Mouse (Mus musculus) left cerebral cortex, adult 2 months (tissue): ENCODE data around the gene Cox11. TPM values are rescaled to one million over a fixed set of nuclear protein-coding genes. Genes with fewer than 3 reads are reported as not detected.
A peak's percentile ranks its signal among the peaks of the same experiment; 100 is the strongest.

Experiments used
- DNase-seq, 2 experiments: peaks; one replicate each; pipeline ENCODE4 v3.0.0; 2021 to 2022; ENCODE audit warnings: low spot score in 2 of 2, mixed read lengths in 1 of 2; ENCODE audit errors: extremely low spot score in 1 of 2
- H3K27ac ChIP-seq: fragments of 200-600 bp; 2 replicates; pipeline ENCODE4 v1.8.1; 2022
- H3K4me3 ChIP-seq: fragments of 200-600 bp; 2 replicates; pipeline ENCODE4 v1.8.1; 2022
- CTCF ChIP-seq: fragments of 200-600 bp; IDR thresholded peaks from 2 replicates; pipeline ENCODE4 v1.8.1; 2022; ENCODE audit warnings: antibody characterized with exemption, mild to moderate bottlenecking, moderate library complexity
- intact Hi-C: fragments of 180-260 bp; cut with DNase I; formaldehyde crosslinking; loops from one replicate; pipeline ENCODE4 v1.15.1; 2025
- total RNA-seq, 2 experiments: library from RNA; stranded (reverse); gene quantifications; 2 replicates each; pipeline ENCODE4 v1.2.3; 2021

The Cox11 gene
- total RNA-seq, 2 experiments from 2014 or later = 26.7 to 32.5 TPM

GRCm38 (mm10) chr11:90687460-90688416 lies 49.8 kb downstream of the Cox11 start, which contains the start of gene Tom1l1:
Tom1l1 (minus strand) TSS chr11:90688366.
- Histone ChIP-seq H3K27ac (peak within 1 kb of the TSS; percentile 78), H3K4me3 (peak within 1 kb of the TSS; percentile 67)
- TF ChIP-seq CTCF = no peak; the same call in 1 of the 2 replicates
- DNase-seq = peak; percentile 85
- intact Hi-C loops = no loop called here

DNA sequence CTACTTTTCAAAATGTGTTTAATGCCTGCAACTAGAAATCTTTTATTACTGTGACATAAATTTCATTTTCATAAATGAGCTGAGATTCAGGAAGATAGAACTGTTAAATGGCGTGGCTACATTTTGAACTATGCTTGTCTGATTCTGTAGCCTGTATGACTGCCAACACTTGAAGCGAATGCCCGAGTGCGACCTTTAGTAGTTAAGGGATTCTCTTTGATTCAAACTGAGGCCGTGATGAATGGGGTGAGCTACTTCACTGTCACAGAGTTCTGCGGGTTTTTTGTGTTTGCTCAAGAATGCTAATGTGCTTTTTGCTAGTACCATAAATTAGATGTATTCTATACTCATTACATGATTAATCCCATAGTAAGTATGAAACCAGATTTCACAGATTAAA lies 52.4 kb downstream of the Cox11 start:
- no peak for DNase-seq
- Histone ChIP-seq H3K27ac (no peak overlapping the region), H3K4me3 (no peak overlapping the region)
- no peak for TF ChIP-seq CTCF
- intact Hi-C loops = no loop called here

DNA sequence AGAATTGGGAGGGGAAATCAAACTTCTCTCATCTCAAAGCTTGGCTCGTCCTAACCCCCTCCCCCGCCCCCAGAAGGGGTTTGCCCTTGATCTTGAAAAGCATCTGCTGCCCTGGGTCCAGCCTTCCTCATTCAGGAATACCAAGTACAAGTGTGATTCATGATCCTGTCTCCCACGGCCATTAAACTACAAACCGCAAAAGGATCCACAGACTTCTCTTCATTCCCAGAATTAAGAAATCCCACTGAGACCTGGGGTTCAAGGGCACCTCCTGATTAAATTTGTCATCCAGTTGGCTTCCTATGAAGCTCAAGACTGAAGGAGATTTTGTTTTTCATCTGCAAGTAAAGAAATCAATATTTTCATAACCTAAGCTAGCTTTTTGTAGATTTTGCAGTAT lies 56.2 kb downstream of the Cox11 start:
- no peak for TF ChIP-seq CTCF
- DNase-seq = no peak
- Histone ChIP-seq H3K4me3 (no peak overlapping the region), H3K27ac (no peak overlapping the region)
- intact Hi-C loops = no loop called here

Other genes starting within 250 kb of the Cox11 start
- 100 to 1,000 TPM; 138 to 143 TPM for gene Hlf, start 247.3 kb upstream of the Cox11 start, total RNA-seq
- 10 to 100 TPM; 12.3 to 13.0 TPM for gene Stxbp4, start 89 bp upstream of the Cox11 start, total RNA-seq
- 10 to 100 TPM; 28.4 to 30.0 TPM for gene Tom1l1, start 50.2 kb downstream of the Cox11 start, total RNA-seq